ENCODE assay signal across 8 mouse cellular contexts in genomic region chr1:36309498-36309901, GRCm38 (mm10). TPM values are rescaled to one million over a fixed set of nuclear protein-coding genes. Genes with fewer than 3 reads are reported as not detected.
DNase-seq lines count a peak whose midpoint lies in the region; ATAC-seq lines count a peak whose summit lies in the region.

No protein-coding gene starts in this region.

- H3K4me3 ChIP-seq in embryonic facial prominence, embryonic 11.5 days (ENCODE audit: low read depth, low read length) = no peak overlapping the region
- peak overlapping the region; percentile 71; the same call in 1 of the 2 replicates for H3K4me3 ChIP-seq in liver, embryonic 12.5 days
- H3K4me3 ChIP-seq in neural tube, embryonic 15.5 days (replicated peaks) = no peak overlapping the region

- H3K27ac ChIP-seq in embryonic facial prominence, embryonic 11.5 days (replicated peaks; ENCODE audit: low read depth, low read length) = no peak overlapping the region
- no peak overlapping the region for H3K27ac ChIP-seq in liver, embryonic 12.5 days
- H3K27ac ChIP-seq in neural tube, embryonic 15.5 days (replicated peaks) = no peak overlapping the region; the same call in 1 of the 2 replicates

- peak overlapping the region; percentile 8; the same call in 1 of the 2 replicates for H3K4me2 ChIP-seq in embryonic facial prominence, embryonic 11.5 days (ENCODE audit: low read depth, low read length)
- peak overlapping the region; percentile 97 for H3K4me2 ChIP-seq in liver, embryonic 12.5 days
- H3K4me2 ChIP-seq in neural tube, embryonic 15.5 days = peak overlapping the region; percentile 94

- H3K27me3 ChIP-seq in embryonic facial prominence, embryonic 11.5 days (ENCODE audit: control insufficient read depth, insufficient read depth, low read length) = peaks cover 4% of the 10 kb centered on the region; the same call in 1 of the 2 replicates
- H3K27me3 ChIP-seq in liver, embryonic 12.5 days (replicated peaks) = peaks cover 52% of the 10 kb centered on the region
- H3K27me3 ChIP-seq in neural tube, embryonic 15.5 days (replicated peaks) = 0 out of 2 replicates have a peak, but pooled peaks cover 10% of the 10 kb centered on the region

- H3K36me3 ChIP-seq in embryonic facial prominence, embryonic 11.5 days (replicated peaks; ENCODE audit: control insufficient read depth, insufficient read depth, low read depth, low read length) = no peaks in the 10 kb centered on the region
- H3K36me3 ChIP-seq in liver, embryonic 12.5 days = no peaks in the 10 kb centered on the region
- H3K36me3 ChIP-seq in neural tube, embryonic 15.5 days = no peaks in the 10 kb centered on the region

- peak; percentile 54 for DNase-seq in embryo, embryonic 10 days (ENCODE audit: low spot score)
- no peak for DNase-seq in embryo, embryonic 9.5 days (ENCODE audit: extremely low spot score)
- peak; percentile 93 for DNase-seq in 416B (ENCODE audit: low read depth)
- peak; percentile 63 for DNase-seq in embryonic facial prominence, embryonic 11.5 days (ENCODE audit: low spot score)
- peak; percentile 55 for DNase-seq in heart, postnatal 4 days
- no peak for DNase-seq in urinary bladder, postnatal 25 days (ENCODE audit: low spot score)

- peaks cover 4% of the 10 kb centered on the region; the same call in 1 of the 2 replicates for H3K4me1 ChIP-seq in embryonic facial prominence, embryonic 11.5 days (ENCODE audit: control insufficient read depth, insufficient read depth, low read length)
- peaks cover 25% of the 10 kb centered on the region for H3K4me1 ChIP-seq in liver, embryonic 12.5 days
- peaks cover 18% of the 10 kb centered on the region for H3K4me1 ChIP-seq in neural tube, embryonic 15.5 days

- no peaks in the 10 kb centered on the region for H3K9me3 ChIP-seq in embryonic facial prominence, embryonic 11.5 days (replicated peaks; ENCODE audit: control insufficient read depth, low read length)
- H3K9me3 ChIP-seq in liver, embryonic 12.5 days (replicated peaks) = no peaks in the 10 kb centered on the region
- H3K9me3 ChIP-seq in neural tube, embryonic 15.5 days (replicated peaks) = no peaks in the 10 kb centered on the region

- no peak overlapping the region for H3K9ac ChIP-seq in embryonic facial prominence, embryonic 11.5 days (replicated peaks; ENCODE audit: low read length)
- H3K9ac ChIP-seq in liver, embryonic 12.5 days = no peak overlapping the region
- no peak overlapping the region for H3K9ac ChIP-seq in neural tube, embryonic 15.5 days (replicated peaks)

- no peak for ATAC-seq in embryonic facial prominence, embryonic 11.5 days (replicated peaks; ENCODE audit: insufficient number of reproducible peaks, low FRiP score, low TSS enrichment, low read depth)
- no peak for ATAC-seq in liver, embryonic 12.5 days
- ATAC-seq in neural tube, embryonic 15.5 days (ENCODE audit: low FRiP score) = peak; percentile 19; the same call in 1 of the 2 replicates

- 10% methylated on average over 3 of the region's 3 CpGs for WGBS in embryonic facial prominence, embryonic 11.5 days
- 39% methylated on average over 3 of the region's 3 CpGs for WGBS in liver, embryonic 12.5 days (ENCODE audit: insufficient replicate concordance)
- 22% methylated on average over 3 of the region's 3 CpGs for WGBS in neural tube, embryonic 15.5 days

RNA-seq across cellular contexts. Expression of gene Arid5a, which starts 2.0 kb away (rescaled TPM):
- polyA plus RNA-seq in embryonic facial prominence, embryonic 11.5 days (2014; fragmentation: Nextera tagmentation; extraction: Ambion mirVana) = 1.6 and 3.7 TPM in 2 replicates
- total RNA-seq in heart, postnatal 4 days (2021) = 10 to 100 TPM; 27.7 to 27.9 TPM
- polyA plus RNA-seq in liver, embryonic 12.5 days (2016; fragmentation: Nextera tagmentation; extraction: Ambion mirVana) = 2.3 and 3.4 TPM in 2 replicates
- 3.7 and 9.8 TPM in 2 replicates for polyA plus RNA-seq in neural tube, embryonic 15.5 days (2015; fragmentation: Nextera tagmentation; extraction: Ambion mirVana)

RNA-seq across cellular contexts. Expression of gene Neurl3, which starts 35.0 kb away (rescaled TPM):
- 0.64 and 1.2 TPM in 2 replicates for polyA plus RNA-seq in embryonic facial prominence, embryonic 11.5 days (2014; fragmentation: Nextera tagmentation; extraction: Ambion mirVana)
- total RNA-seq in heart, postnatal 4 days (2021) = 1 to 10 TPM; 4.9 to 5.3 TPM
- 3.4 and 3.7 TPM in 2 replicates for polyA plus RNA-seq in liver, embryonic 12.5 days (2016; fragmentation: Nextera tagmentation; extraction: Ambion mirVana)
- polyA plus RNA-seq in neural tube, embryonic 15.5 days (2015; fragmentation: Nextera tagmentation; extraction: Ambion mirVana) = 2.2 and 3.2 TPM in 2 replicates

RNA-seq across cellular contexts. Expression of gene Kansl3, which starts 59.5 kb away (rescaled TPM):
- polyA plus RNA-seq in embryonic facial prominence, embryonic 11.5 days (2014; fragmentation: Nextera tagmentation; extraction: Ambion mirVana) = 27.4 and 32.6 TPM in 2 replicates
- 10 to 100 TPM; 69.1 to 74.2 TPM for total RNA-seq in heart, postnatal 4 days (2021)
- polyA plus RNA-seq in liver, embryonic 12.5 days (2016; fragmentation: Nextera tagmentation; extraction: Ambion mirVana) = 20.3 and 20.7 TPM in 2 replicates
- polyA plus RNA-seq in neural tube, embryonic 15.5 days (2015; fragmentation: Nextera tagmentation; extraction: Ambion mirVana) = 36.0 and 36.7 TPM in 2 replicates

Comparison
In these comparisons a context has a peak if more than half of its experiments do, and no peak if none do; other contexts are left out.
1. DNase-seq: peak in embryo, embryonic 10 days (single experiment), 416B (single experiment), embryonic facial prominence, embryonic 11.5 days (single experiment) and heart, postnatal 4 days (single experiment); none in embryo, embryonic 9.5 days (single experiment) and urinary bladder, postnatal 25 days (single experiment).
2. H3K4me2 ChIP-seq: peak in every context shown above with its lines; median percentile 97 in liver, embryonic 12.5 days; 94 in neural tube, embryonic 15.5 days; 8 in embryonic facial prominence, embryonic 11.5 days.